Mouse (Mus musculus): Measurements from ENCODE around the gene Spo11.

Spo11 gene

DNA sequence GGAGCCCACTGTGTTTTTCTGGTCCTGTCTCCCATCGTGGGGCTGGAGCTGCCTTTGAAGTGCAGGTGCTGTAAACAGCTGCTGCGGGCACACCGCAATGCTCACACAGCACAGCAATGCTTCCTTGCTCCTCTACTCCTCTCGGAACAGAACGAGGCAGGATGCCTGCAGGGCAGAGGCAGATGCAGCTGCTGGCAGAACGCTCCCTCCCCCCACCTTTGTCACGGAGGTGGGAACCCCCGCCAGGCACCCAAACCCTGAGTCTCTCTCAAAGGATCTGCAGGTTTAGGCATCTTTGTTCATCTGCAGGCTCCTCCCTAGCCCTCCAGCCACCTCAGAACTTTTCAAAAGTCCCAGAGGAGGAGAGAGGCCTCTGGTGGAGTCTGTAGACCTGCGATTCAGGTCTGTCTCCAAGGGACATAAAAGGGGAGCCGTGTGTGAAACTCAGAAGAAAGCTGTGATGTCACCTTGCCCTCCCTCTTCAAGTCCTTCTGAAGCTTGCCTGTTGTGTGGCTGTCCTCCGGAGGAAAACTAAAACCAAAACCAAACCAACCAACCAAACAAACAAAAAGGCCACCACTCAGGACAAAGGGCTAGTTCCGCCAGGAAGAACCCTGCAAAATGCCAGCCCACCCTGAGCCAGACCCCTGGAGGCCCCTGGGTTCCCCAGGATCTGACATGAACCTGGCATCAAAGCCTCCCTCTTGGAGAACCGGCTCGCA, at the start of gene Spo11:
Spo11 (plus strand) TSS at position 292 of the 722 bp plus-strand sequence.
- peak; percentile 46 for DNase-seq

DNA sequence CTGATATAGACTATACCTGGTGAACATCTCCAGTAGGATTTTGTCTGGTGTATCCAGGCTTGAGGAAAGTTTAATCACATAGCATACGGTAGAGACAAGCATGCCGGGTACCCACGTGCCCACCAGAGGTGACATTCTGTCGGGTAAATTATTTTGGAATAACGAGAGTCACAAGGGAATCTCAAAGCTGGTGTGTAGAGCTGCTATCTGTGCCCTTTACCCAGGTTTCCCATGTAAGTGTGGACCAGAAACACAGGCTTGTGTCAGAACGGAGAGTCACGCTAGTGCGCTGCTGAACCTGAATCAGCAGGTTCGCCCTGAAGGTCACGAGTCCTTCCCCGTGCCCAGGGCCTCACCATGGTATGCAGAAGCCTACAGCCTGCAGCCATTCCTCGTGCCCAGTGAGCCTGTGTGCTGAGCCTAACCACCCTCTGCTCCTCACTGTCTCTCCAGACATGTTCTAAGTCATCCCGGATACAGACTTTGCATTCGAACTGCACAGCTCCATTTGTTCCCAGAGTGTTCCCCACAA, 47.5 kb upstream of the Spo11 start:
- DNase-seq: no peak

DNA sequence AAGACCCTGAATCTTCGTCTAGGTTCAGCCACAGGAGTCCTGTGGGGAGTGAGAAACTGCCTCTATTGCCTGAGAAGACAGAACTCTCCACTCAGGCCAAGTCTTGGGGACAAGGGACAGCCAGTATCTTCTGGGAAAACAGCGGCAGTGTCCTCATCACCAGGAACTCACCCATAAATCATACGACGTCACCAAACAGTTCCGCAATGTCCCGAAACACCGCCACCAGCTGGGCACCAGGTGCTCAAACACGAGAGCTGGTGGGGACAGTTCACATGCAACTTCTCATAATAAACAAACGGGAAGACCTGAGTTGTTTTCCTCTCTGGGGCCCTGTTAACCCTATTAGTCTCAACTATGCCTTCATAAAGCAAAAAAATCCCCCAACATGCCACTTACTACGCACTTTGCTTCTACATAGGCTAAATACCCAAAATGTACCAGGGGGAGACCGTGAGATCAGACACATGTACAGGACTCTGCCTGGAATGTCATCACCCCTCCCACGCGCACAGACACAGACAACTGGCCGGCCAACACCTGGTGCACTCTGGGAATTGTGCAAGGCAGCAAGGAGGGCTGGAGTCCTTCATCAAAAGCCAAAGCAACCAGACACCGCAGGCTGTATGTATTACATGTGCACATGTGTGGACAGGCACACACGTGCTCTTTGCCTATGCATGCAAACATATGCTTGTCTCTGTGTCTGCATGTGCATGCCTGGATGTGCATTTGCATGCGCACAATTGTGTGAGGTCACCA, 46.2 kb upstream of the Spo11 start:
- peak; percentile 38 for DNase-seq

DNA sequence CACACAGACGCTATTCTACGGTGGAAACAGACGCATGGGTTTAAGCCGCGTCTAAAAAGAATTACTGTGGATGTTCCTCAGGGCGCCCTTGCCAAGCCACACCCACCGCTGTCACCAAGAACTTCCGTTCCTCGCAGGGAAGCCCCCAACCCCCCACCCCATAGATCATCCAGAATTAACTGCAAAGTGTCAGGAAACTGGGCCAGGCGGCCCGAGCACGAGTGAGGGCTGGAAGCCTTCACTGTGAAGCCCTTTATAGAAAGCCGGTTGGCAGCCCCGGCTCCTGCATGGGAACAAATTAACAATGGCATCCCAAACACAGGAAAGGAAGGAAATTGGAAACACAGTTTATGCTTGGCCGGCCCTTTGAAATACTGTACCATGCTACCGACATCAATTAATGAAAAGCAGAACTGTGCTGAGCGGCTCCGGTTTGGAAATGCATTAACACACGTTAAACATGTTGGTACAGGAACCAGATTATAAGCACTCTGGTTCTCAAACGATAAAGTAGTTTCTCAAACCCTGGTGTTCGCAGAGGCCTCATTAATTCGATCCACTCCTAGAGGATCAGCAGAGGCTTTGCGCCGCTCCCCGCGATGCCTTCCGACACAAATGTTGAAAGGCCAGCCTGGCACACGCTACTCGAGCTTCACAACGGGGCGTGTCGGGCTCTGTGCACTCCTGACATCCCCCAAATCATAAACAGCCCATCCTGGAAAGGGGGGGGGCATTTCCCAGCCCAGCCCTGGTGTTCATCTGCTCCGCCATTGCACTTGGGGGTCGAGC, 43.7 kb upstream of the Spo11 start:
- DNase-seq: peak; percentile 84

DNA sequence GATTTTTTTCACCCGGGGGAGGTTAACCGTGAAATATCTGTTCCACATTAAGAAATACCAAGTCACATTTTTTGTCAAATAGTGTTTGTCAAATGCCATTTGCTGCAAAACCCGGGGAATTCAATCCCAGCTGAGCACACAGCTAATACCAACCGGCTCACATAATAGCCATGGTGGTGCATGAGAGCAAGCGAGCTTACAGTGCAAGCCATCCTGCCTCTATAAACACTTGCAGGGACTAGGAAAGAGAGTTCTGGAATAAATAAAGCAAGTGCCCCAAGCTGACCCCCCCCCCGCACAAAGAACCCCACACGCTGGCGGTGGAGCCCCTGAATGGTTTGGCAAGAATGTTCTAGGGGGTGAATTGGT, 43.1 kb upstream of the Spo11 start:
- no peak for DNase-seq

DNA sequence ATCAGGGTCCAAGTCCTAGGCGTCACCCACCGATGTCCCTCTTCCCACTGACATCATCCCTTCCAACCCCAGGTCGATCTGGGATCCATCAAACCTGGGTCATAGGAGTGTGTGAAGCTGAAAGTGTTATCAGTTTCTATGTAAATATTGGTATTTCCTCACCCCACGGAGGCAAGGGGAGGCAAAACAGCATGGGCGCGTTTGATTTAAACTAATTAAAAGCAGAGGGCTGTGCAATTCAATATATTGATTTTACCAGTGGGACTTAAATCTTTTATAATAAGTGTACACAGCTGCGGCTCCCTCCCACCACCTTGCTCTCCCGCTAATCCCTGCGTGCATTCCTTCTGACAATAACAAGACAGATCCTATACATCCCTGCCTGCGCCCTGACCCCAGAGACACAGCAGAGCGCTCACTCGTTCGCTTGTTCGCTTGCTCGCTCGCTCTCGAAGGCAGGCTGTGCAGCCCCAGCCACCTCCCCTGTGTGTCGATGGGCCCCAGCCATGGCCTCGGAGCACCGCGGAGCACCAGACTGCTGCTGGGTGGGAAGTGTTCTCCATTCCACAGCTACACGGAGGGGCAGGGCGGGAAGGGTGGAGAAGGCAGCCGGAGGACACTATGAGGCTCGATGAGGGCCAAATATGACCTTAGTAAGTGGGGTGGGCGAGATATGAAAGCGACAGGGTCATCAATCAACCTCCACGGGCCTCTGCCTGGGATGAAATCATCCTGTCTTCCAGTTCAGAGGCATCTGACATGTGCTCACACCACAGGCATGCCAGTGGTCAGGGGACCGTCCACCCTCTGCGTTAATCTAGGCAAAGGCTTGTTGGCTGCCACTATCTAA, 42.4 kb upstream of the Spo11 start:
- peak; percentile 79 for DNase-seq

DNA sequence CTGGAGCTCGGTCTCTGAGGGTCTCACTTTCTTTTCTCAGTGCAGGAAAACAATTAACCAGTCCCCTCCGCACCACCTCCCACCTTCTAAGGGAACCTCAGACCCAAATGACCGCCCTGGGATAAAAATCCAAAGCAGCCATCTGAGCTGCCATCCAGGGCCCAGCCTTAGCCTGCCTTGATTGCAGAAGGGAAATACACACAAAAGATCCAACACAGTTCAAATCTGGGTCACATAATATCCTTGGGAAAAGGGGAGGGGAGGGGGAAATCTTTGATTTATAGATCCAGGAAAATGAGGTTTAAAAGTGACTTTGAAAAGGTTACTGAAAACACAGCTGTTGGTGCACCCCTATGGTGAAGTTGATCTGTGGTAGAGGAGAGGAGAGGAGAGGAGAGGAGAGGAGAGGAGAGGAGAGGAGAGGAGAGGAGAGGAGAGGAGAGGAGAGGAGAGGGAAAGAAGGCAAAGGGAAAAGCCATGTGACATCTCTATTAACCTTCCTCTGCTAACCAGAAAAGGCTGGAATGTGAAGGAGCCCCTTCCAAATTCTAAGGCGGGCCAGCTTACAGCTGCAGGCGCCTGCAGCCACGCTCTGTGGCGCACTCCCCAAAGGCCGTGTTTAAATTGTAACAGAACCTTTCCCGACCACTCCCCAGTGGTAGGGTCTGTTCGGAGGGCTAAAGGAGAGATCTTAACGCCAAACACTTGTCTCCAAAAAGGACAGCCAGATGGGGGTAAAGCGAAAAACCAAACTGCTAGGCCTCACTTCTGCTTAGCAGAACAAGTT, 41.5 kb upstream of the Spo11 start:
- DNase-seq: peak; percentile 61

DNA sequence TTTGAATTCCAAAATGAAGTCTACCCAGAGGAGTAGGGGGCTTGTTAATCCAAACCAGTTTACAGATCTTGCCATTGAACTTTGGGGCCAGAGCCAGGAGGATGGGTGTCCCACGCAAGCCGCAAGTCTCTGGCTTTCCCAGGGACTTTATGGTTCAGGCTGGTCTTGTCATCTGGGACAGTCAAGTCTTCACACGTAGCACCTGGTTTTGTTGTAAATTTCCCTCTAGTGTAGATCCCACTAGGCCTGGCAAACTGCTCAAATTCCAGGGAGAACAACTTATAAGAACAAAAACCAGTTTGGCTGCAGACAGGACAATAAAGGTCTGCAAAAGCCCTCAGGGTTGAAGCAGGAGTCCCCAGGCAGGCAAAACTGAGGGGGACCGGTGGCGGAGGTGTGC, 40.7 kb upstream of the Spo11 start:
- DNase-seq: no peak

DNA sequence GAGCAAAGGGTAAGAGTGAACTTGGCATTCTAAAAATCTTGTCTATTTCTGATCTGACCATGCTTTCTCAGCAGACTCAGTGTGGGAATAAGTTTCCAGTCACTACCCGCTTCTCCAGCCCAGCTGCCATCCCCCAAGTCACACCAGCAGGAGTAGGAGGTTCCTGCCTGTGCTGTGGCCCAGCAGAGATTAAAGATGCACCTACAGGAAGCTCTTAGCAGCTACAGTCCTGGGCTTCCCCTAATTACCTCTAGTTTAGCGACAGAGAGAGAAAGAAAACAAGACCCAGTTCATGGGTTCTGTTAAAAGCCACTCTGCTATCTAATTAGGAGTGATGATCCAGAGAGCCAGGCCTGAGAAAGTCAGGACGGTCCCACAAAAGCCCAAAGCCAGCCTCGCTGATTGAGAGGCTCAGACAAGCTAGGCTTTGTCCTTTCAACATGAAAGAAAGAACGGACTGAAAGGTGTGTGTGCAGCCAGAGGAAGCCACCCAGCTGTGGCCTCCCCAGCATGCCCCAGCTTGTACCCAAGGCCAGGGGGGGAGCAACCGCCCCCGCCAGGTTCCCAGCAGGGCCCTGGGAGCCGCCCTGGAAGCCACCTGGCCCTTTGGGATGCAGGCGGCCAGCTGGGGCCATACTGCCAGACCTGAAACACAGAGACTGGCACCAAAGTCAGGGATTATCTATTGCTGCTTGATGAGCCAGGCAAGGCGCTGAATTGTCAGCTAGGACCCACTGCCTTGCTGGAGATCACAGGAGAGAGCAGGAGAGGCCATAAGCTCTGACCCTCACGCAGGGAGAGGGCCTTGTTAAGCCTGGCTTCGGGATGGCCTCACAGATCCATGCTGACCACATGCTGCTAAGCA, 39.9 kb upstream of the Spo11 start:
- DNase-seq: peak; percentile 35

DNA sequence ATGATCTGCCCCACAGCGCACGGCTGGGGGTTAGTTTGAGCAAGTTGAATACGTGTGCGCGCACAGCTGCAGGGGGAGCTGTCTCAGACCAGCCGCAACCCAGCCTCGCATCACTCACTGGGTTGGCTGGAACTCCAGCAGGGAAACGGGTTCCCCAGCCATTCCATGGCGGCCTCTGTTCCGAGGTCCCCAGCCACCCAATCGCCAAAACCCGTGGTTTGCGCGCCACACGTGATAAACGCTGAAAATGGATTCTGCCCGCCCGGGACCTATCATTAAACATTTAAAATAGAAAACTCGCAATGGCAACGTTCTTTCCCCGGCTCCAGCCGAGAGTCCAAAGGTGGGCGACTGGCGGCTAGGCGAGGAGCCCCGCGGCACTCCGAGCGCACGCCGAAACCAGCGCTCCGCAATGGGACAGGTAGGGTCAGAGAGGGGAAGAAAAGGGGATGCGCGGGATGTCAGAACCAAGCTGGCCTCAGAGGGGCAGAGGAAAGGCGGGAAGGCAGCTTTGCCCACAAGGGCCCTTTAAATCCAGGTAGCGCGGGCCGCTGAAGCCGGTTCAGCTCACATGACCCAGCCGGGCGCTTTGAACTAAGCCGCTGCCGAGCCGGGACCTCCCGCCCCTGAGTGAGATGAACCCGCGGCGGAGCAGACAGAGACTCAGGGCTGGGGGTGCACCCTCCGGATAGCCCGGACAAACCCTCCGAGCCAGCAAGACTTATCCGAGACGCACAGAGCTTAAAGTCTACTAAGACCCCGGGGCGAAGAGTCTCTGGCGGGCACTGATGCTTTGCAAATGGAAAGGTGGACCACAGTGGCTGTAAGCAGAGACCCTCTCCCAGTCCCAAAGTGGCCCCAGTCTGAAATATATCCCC, 38.5 kb upstream of the Spo11 start:
- peak; percentile 74 for DNase-seq

DNA sequence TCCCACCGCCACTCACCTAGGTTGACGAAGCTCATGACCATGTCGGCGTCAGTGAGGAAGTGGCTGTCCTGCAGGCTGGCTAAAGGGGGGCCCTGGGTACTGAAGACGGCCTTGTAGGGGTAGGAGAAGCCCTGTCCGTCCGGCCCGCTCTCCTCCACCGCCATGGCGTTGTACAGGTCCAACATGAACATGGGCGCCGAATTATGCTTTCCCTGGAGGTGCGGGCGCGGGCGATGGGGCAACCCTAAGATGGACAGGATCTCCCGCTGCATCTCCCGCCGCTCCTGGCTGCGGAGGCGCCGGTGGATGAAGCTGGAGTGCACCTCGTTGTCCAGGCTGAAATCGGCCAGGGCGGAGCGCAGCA, 37.9 kb upstream of the Spo11 start:
- no peak for DNase-seq

DNA sequence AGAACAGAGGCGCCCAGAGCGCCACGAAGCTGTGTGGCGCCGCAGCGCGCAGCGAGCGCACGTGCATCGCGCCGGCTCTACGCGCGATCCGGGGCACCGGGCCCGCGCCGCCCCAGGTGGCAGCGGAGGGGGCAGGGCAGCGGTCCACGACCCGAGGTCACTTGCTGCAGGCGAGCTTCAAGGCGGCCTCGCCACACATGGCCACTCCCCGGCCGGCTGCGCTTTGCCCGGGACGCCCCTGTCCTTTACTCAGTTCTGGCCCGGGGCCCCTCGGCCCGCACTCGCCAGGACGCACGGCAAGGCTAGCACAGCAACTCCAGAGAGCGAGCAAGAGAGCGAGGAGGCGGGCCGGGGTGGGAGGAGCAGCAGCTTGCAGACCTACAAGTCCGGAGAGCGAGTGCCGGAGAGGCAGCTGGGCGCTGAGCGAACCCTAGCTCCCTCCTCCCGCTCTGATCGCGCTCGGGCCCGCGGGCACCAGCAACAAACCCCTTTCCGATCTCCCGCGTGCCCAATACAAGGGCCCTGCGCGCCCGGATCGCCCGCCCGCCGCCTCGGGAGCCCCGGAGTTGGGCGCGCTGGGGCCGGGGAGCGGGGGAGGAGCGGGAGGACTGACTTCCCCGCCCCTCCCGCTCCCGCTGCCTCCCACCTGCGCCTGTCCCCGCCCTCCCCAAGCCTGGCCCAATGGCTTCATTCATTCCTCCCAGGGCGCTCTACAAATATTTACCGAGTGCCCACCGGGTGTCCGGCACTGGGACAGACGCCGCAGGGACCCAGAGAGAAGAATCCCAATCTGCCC, 37.3 kb upstream of the Spo11 start, which contains the start of gene Bmp7:
Bmp7 (minus strand) TSS at position 319 of the 796 bp plus-strand sequence.
- peak; percentile 88 for DNase-seq

DNA sequence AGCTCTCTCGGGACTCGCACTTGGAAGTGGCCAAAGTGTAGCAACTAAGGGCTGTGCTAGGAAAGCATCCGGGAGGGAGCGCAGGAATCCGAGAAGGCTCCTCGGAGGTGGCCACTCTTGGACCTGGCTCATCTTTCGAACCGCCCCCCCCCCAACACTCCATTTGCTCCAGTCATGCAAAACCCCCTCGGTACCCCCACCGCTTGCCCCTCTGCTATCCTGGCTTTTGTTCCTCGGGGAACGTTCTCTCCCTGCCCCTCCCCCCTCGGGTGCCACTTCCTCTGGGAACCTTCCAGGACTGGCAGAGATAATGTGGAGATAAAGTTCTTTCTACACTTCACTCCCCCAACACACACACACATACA, 36.7 kb upstream of the Spo11 start:
- DNase-seq: no peak

DNA sequence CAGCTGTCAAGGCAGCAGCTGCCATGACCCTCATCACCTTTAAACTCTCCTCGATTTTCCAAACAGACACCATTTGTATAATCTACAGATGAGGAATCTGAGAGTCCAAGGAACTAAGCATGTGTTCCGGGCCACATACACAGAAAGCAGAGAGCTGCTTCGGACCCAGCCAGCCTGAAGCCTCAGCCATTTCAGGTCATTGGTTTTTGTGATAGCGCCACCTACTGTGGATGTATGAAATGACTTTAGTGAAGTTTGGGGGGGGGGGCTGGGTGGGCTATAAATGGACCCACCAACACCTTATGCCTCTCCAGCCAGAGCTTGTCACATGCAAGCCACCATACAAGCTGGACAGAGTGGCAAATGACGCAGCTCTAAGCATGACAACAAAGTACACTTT, 28.4 kb upstream of the Spo11 start:
- peak; percentile 68 for DNase-seq

DNA sequence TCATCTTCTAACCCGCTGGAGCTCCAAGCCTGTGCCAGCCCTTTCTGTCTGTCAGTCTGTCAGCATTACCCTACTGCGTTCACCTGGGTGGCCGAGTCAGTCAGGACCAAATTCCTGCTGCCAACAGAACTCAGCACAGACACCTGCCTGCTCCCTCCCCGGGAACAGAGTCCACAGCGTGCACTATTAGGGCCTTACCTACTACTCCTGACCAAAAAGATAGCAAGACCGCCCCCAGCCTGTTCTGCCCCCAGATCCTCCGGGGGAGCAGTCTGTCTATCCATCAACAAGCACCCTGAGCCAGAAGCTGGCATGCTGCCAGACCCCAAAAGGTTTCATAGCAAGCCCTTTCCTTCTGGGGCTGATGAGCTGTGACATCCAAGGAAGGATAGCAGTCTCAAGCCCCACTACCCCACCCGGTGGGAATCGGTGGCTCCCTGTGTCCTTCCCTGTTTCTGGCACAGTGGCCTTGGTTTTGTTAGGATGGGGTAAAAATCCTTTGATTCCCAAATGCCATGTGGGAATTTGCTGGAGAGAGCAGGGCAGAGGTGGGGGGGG, 27.3 kb upstream of the Spo11 start:
- DNase-seq: peak; percentile 24

DNA sequence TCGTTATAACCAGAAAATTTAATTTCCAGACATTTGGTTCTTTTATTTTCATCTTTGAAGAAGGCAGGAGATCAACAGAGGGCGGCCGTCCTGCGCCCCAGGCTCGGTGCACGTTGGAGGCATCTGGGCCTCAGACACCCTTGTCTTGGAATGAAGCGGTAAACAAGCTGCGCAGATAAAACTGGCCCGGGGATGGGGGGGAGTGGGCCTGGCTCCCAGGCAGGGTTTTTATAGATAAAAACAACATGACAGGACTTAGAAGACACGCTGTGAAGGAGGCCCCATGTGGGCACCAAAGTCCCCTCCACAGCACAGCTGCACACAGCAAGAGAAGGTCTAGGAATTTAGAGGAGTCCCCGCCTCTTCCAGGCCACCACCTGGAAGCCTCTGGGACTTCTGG, 26.8 kb upstream of the Spo11 start:
- DNase-seq: peak; percentile 22

DNA sequence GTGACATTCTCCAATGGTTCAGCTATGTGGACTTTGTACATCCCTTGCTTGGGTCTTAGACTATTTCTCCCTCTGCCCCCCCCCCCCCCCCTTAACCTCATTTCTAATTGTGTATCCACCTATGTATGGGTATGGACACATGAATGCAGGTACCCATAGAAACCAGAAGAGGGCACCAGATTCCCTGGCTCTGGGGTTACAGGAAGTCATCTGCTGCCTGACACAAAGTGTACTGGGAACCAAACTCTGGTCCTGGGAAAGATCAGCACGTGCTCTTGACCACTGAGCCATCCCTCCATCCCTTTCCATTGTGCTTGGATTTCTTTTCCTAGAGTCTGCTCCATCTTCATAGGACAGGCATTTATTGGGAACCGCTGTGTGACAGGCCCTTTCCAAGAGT, 25.5 kb upstream of the Spo11 start:
- DNase-seq: no peak

DNA sequence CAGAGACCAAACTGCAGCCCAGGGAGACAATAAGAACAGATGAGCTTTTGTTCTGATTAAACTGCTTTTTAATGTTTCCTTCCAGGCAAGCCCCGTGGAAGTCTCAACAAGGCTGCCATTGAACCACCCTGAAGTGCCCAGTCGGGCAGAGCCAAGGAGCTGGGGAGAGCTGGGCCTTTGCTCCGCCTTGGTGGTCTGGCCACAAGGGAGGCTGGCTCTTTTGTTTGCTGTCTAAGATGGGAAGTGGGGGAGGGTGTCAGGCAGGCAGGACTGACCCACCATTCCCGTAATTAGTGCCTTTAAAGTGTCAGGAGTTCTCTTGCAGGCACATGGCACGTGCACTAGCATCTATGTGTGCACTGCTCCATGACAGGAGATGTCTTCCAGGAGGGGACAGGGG, 18.9 kb upstream of the Spo11 start:
- peak; percentile 66 for DNase-seq
